Mouse (Mus musculus): ENCODE measurements around the gene Spert.

DNA sequence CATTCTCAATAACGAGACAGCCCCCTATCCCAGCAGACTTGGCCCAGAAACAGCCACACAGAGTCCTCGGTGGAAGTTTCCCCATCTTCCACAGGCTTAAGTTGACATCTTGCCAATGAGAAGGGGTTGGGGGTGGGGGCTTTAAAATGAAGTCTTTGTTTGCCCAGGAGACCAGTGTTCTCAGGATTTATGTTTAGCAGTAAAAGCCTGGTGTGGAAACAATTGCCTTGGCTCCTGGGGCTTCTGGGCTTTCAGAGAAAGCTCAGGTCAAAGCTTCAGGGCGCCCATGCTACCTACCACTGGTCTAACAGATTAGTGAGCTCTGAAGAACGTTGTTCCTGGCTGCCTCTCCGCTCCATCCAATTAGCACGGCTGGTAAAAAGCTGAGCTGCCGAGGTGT is 43.2 kb upstream of the Spert start:
- no peak for TF ChIP-seq CTCF (IDR thresholded peaks at IDR 0.05; ENCODE audit: borderline replicate concordance, extremely low read depth, insufficient read depth, insufficient read length)
- no peak for TF ChIP-seq POLR2A (IDR thresholded peaks at IDR 0.05; ENCODE audit: borderline replicate concordance, extremely low read depth, insufficient read depth, insufficient read length, poor library complexity, severe bottlenecking)
